Mouse (Mus musculus) embryonic facial prominence, embryonic 10.5 days (tissue): Measurements from ENCODE around the gene Aipl1. TPM values are rescaled to one million over a fixed set of nuclear protein-coding genes. Genes with fewer than 3 reads are reported as not detected.

Source experiments
- DNase-seq: peaks from one replicate; pipeline ENCODE4 v3.0.0-alpha.2; 2017; ENCODE audit warnings: low spot score
- H3K27ac ChIP-seq: fragments of 300-500 bp; sonication (generic); replicated peaks from 2 replicates; pipeline ENCODE4 v1.5.1; 2016; ENCODE audit warnings: mild to moderate bottlenecking
- H3K27me3 ChIP-seq: fragments of 300-500 bp; sonication (generic); replicated peaks from 2 replicates; pipeline ENCODE4 v1.6.1; 2016; ENCODE audit warnings: low read depth, mild to moderate bottlenecking; ENCODE audit not compliant: poor library complexity, severe bottlenecking
- H3K36me3 ChIP-seq: fragments of 300-500 bp; sonication (generic); replicated peaks from 2 replicates; pipeline ENCODE4 v1.6.1; 2016; ENCODE audit warnings: mild to moderate bottlenecking, moderate library complexity
- H3K4me1 ChIP-seq: fragments of 300-500 bp; sonication (generic); 2 replicates; pipeline ENCODE4 v1.6.1; 2016
- H3K4me3 ChIP-seq: fragments of 300-500 bp; sonication (generic); 2 replicates; pipeline ENCODE4 v1.5.1; 2016; ENCODE audit warnings: mild to moderate bottlenecking, moderate library complexity
- H3K9me3 ChIP-seq: fragments of 300-500 bp; sonication (generic); 2 replicates; pipeline ENCODE4 v1.6.1; 2016; ENCODE audit warnings: mild to moderate bottlenecking
- WGBS: fragments of 180-500 bp; shearing (Covaris S2); methylation state at CpG from one replicate; pipeline ENCODE4 v1.1.7; 2016; 5-methylcytosine and 5-hydroxymethylcytosine counted together
- polyA plus RNA-seq: library from polyadenylated mRNA; unstranded; fragments of >200 nt; fragmentation: Nextera tagmentation; extraction: Ambion mirVana; gene quantifications from 2 replicates; pipeline ENCODE4 v1.2.1, GENCODE M21; 2016

The Aipl1 gene
- polyA plus RNA-seq, 1 experiment from 2014 or later: 0.52 TPM

- 87% methylated on average over 9 of the region's 9 CpGs for WGBS
- no peaks in the 10 kb centered on the region for H3K36me3 ChIP-seq
- peaks cover 9% of the 10 kb centered on the region for H3K4me1 ChIP-seq
- H3K27me3 ChIP-seq: peaks cover 27% of the 10 kb centered on the region
- no peak overlapping the region for H3K27ac ChIP-seq
- H3K4me3 ChIP-seq: no peak overlapping the region
- no peaks in the 10 kb centered on the region for H3K9me3 ChIP-seq
- DNase-seq: no peak
Measured at GRCm38 (mm10) chr11:72026516-72026915, 10.8 kb downstream of the Aipl1 start.

- H3K9me3 ChIP-seq: no peaks in the 10 kb centered on the region
- H3K36me3 ChIP-seq: no peaks in the 10 kb centered on the region
- no peak for DNase-seq
- WGBS: 41% methylated on average over 5 of the region's 5 CpGs
- no peak overlapping the region for H3K27ac ChIP-seq
- H3K4me1 ChIP-seq: peaks cover 9% of the 10 kb centered on the region
- H3K27me3 ChIP-seq: peaks cover 27% of the 10 kb centered on the region
- H3K4me3 ChIP-seq: no peak overlapping the region
Measured at GRCm38 (mm10) chr11:72025843-72026242, 11.5 kb downstream of the Aipl1 start.

DNA sequence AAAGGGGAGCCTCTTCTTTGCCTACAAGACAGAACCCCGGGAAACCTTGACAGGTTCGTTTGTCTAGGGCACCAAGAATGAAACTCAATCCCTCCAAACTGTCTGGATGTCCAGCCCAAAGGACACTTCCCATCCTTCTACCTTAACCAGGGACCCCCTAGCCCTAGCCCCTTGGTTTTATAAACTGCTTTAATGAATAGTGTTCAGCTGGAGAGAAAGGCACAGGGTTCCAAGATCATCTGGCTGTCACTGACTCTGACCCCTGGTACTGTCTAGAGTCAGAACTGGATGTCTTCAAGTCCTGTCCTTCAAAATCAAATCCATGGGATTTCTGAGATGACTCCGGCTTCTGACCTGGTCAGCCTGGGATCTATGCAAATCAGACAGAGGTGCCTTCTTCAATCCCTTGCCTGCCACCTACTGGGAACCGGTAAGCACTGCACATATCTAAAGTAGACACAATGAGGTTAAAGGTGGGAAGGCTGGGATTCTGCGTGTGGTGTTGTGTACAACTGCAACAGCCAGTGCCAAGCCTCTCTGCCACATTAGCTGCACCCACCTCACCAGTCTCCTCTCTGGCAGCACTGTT is 13.0 kb downstream of the Aipl1 start:
- H3K4me1 ChIP-seq: peaks cover 9% of the 10 kb centered on the region

DNA sequence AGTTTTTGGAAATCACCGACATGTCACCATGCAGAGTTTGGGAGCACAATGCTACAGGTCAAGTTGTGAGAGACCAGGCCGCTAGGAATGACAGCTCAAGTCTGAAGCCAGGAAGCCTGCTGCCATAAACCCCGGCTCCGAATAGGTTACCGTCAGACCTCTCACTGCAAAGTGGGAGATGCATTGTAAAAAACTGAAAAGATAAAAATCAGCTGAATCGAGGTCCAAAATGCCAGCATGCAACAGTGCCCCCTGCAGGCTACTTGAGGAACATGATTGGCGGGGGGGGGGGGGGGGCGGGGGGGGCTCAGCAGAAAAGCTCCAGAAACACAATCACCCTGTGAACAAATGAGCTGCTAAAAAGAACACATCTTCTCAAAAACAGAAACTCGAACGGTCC is 13.7 kb downstream of the Aipl1 start:
- Histone ChIP-seq H3K4me3 (no peak overlapping the region), H3K9me3 (no peaks in the 10 kb centered on the region), H3K36me3 (no peaks in the 10 kb centered on the region), H3K27ac (no peak overlapping the region), H3K27me3 (peaks cover 6% of the 10 kb centered on the region; the same call in 1 of the 2 replicates), H3K4me1 (peaks cover 5% of the 10 kb centered on the region)
- peak; percentile 42 for DNase-seq
- 46% methylated on average over 10 of the region's 10 CpGs for WGBS

More for the DNA sequence above, 13.0 kb downstream of the Aipl1 start:
- peak; percentile 66 for DNase-seq
- WGBS: 30% methylated on average over 5 of the region's 5 CpGs
- H3K27me3 ChIP-seq: peaks cover 13% of the 10 kb centered on the region
- H3K27ac ChIP-seq: no peak overlapping the region
- H3K4me3 ChIP-seq: no peak overlapping the region
- H3K36me3 ChIP-seq: no peaks in the 10 kb centered on the region
- H3K9me3 ChIP-seq: no peaks in the 10 kb centered on the region

DNA sequence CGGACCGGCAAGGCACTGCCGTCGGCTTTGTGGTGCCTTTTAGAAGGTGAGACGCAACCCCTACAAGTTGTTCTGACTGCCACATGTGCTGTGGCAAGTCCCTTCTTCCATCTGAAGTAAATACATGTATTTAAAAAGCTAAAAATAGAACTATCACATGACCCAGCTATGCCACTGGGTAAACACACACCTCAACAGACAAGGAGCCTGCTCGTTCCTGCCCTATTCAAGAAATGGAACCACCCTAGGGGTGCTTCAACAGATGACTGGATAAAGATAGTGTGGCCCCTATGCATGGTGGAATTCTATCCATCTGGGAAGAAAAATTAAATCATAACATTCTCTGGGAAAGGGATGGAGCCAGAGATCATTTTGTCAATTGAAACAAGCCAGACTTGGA is 14.5 kb downstream of the Aipl1 start:
- no peak overlapping the region for H3K27ac ChIP-seq
- H3K4me3 ChIP-seq: no peak overlapping the region
- 83% methylated on average over 6 of the region's 6 CpGs for WGBS
- no peak for DNase-seq
- H3K27me3 ChIP-seq: 0 out of 2 replicates have a peak, but pooled peaks cover 6% of the 10 kb centered on the region
- H3K4me1 ChIP-seq: peaks cover 9% of the 10 kb centered on the region
- no peaks in the 10 kb centered on the region for H3K36me3 ChIP-seq
- no peaks in the 10 kb centered on the region for H3K9me3 ChIP-seq

GRCm38 (mm10) chr11:72021015-72021414 is 16.3 kb downstream of the Aipl1 start:
- no peak overlapping the region for H3K4me3 ChIP-seq
- no peak for DNase-seq
- H3K4me1 ChIP-seq: peaks cover 9% of the 10 kb centered on the region
- no peak overlapping the region for H3K27ac ChIP-seq
- no peaks in the 10 kb centered on the region for H3K9me3 ChIP-seq
- 73% methylated on average over 4 of the region's 4 CpGs for WGBS
- no peaks in the 10 kb centered on the region for H3K27me3 ChIP-seq
- H3K36me3 ChIP-seq: no peaks in the 10 kb centered on the region

DNA sequence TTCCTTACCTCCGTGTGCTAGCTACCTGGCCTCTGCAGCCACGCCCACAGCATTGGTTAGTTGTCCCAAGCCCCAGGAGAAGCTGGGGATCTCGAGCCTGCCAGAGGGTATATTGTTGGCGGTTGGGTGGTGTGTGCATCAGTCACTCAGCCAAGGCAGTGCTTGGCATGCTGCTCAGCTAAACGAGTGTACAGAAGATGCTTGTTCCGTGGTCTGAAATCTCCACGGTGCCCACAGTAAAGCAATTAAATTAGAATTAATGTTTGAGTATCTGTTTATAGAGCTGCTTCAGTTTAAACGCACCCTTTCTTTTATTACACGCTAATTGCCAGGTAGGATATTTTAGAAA is 20.1 kb downstream of the Aipl1 start:
- H3K36me3 ChIP-seq: no peaks in the 10 kb centered on the region
- H3K4me1 ChIP-seq: peaks cover 7% of the 10 kb centered on the region
- WGBS: 84% methylated on average over 9 of the region's 9 CpGs
- H3K9me3 ChIP-seq: no peaks in the 10 kb centered on the region
- H3K27ac ChIP-seq: no peak overlapping the region
- no peak for DNase-seq
- no peak overlapping the region for H3K4me3 ChIP-seq
- no peaks in the 10 kb centered on the region for H3K27me3 ChIP-seq

DNA sequence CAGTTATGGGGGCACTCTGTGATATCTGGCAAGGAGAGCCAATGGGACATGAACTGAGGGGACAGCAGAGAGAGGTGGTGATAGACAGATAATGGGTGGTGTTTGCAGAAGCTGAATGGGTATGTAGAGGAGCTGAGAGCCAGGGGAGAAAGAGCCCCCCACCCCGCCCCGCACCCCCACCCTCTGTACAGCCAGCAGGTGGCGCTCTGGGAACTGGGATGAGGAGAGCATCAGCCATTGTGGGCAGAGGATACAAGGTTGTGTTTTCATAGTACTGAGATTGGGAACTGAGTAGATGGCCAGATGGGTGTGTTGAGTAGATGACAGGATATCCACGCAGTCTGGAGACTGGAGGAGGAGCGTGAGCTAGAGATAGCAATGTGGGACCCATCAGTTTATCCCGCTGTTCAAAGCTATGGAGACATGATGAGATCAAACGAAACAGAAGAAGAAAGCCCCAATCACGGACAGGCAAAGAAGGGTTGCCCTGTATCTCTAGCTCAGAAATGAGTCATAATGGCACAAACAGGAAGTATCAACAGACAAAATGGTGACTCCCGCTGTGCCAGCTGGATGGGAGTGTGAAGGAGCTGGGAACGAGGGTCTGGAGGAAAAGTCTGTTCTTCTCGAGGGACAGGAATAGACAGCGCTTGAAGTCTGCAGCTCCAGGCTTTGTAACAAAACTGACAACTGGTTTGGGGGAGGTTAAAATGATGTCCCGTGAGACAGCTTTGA is 20.6 kb downstream of the Aipl1 start:
- WGBS: 81% methylated on average over 13 of the region's 13 CpGs
- Histone ChIP-seq H3K4me1 (peaks cover 12% of the 10 kb centered on the region), H3K36me3 (no peaks in the 10 kb centered on the region), H3K4me3 (no peak overlapping the region), H3K27ac (no peak overlapping the region), H3K9me3 (no peaks in the 10 kb centered on the region), H3K27me3 (no peaks in the 10 kb centered on the region)
- no peak for DNase-seq

GRCm38 (mm10) chr11:72014674-72015073 is 22.6 kb downstream of the Aipl1 start:
- 88% methylated on average over 4 of the region's 4 CpGs for WGBS

DNA sequence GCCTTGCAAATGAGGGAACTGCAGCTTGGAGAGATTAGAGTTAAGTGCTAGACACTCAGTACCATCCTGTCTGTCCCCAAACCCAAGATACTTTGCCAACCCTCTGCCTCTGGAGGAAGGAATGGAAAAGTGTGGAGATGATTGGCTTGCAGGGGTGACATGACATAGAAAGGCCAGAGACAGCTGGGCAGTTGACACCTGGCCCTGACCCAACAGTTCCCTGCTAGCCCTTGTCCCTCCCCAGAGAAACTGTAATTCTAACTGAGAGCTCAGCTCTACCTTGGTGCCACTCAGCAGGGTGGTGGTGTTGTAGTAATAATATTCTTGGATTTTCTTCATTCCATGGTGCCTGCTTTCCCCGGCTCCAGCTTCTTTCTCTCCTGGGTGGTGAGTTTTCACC is 25.4 kb downstream of the Aipl1 start:
- no peak for DNase-seq
- Histone ChIP-seq H3K27me3 (no peaks in the 10 kb centered on the region), H3K9me3 (no peaks in the 10 kb centered on the region), H3K27ac (peak overlapping the region; percentile 44; the same call in 1 of the 2 replicates), H3K4me1 (peaks cover 23% of the 10 kb centered on the region), H3K36me3 (no peaks in the 10 kb centered on the region), H3K4me3 (no peak overlapping the region)
- WGBS: 83% methylated on average over 1 of the region's 1 CpGs

More at GRCm38 (mm10) chr11:72014674-72015073, 22.6 kb downstream of the Aipl1 start:
- DNase-seq: no peak
- H3K27ac ChIP-seq: no peak overlapping the region
- H3K4me1 ChIP-seq: peaks cover 27% of the 10 kb centered on the region
- no peaks in the 10 kb centered on the region for H3K36me3 ChIP-seq
- no peaks in the 10 kb centered on the region for H3K27me3 ChIP-seq
- no peaks in the 10 kb centered on the region for H3K9me3 ChIP-seq
- H3K4me3 ChIP-seq: no peak overlapping the region

GRCm38 (mm10) chr11:72010940-72011722 is 26.2 kb downstream of the Aipl1 start:
- H3K27ac ChIP-seq: no peak overlapping the region
- no peaks in the 10 kb centered on the region for H3K9me3 ChIP-seq
- no peaks in the 10 kb centered on the region for H3K36me3 ChIP-seq
- no peaks in the 10 kb centered on the region for H3K27me3 ChIP-seq
- WGBS: 61% methylated on average over 9 of the region's 9 CpGs
- peaks cover 23% of the 10 kb centered on the region for H3K4me1 ChIP-seq
- no peak overlapping the region for H3K4me3 ChIP-seq
- DNase-seq: no peak

DNA sequence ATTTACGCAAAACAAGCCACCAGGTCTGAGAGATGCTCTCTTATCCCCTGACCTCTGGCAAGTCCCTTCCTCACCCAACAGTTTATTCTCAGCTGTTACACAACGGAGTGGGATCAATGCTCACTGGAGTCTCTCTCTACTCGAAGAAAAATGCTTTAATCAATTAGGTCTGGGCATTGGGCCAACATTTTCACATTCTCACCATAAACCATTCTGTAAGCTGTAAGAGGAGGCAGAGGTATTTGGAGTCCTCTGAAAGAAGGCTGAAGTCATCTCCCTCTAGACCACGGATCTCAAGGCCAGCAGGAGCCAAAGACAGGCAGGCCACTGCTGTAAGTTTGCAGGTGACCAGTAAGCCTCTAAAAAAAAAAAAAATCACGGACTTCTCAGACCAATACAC is 26.9 kb downstream of the Aipl1 start:
- Histone ChIP-seq H3K4me3 (no peak overlapping the region), H3K27ac (no peak overlapping the region), H3K27me3 (no peaks in the 10 kb centered on the region), H3K36me3 (no peaks in the 10 kb centered on the region), H3K9me3 (no peaks in the 10 kb centered on the region), H3K4me1 (peaks cover 23% of the 10 kb centered on the region)
- WGBS: 75% methylated on average over 5 of the region's 5 CpGs
- no peak for DNase-seq
